Mouse (Mus musculus) gastrocnemius, postnatal 25 days (tissue): ENCODE results near the gene Frmd3. TPM values are rescaled to one million over a fixed set of nuclear protein-coding genes. Genes with fewer than 3 reads are reported as not detected.
"Not testable (repeated sequence)": the region's sequence is repeated elsewhere in the genome, so short reads cannot be mapped to it uniquely, and the experiment has no call there.

Experiments
- DNase-seq: peaks from one replicate; pipeline ENCODE4 v3.0.0; 2022
- long read RNA-seq, 2 experiments: library from polyadenylated mRNA; stranded (forward); transcript quantifications; one replicate each; pipeline ENCODE4 v2.0.0; 2021
- total RNA-seq, 2 experiments: library from RNA; stranded (reverse); gene quantifications; 1 replicate in 1 of 2; 2 replicates in 1 of 2; pipeline ENCODE4 v1.2.3; 2021

The Frmd3 gene
- total RNA-seq, result under 1 TPM; 0.56 to 0.61 TPM
- long read RNA-seq, experiment 1, result 0 reads
- long read RNA-seq, experiment 2, result 0 reads

- DNase-seq, result peak; percentile 28
Observed at GRCm38 (mm10) chr4:74013211-74014047, at the start of gene Frmd3. Gene Frmd3 (plus strand): TSS chr4:74013442.

- peak; percentile 11 for DNase-seq
Observed at GRCm38 (mm10) chr4:73980454-73980853, 32.8 kb upstream of the Frmd3 start.

GRCm38 (mm10) chr4:74012277-74012676 lies 965 bp upstream of the Frmd3 start:
- DNase-seq, result no peak

GRCm38 (mm10) chr4:74012700-74013099 lies 542 bp upstream of the Frmd3 start:
- DNase-seq, result no peak

- no peak for DNase-seq
Observed at GRCm38 (mm10) chr4:74014048-74014500, 832 bp downstream of the Frmd3 start.

GRCm38 (mm10) chr4:74020084-74020483 lies 6.8 kb downstream of the Frmd3 start:
- DNase-seq, result no peak

GRCm38 (mm10) chr4:74043226-74043625 lies 30.0 kb downstream of the Frmd3 start:
- DNase-seq, result no peak

- DNase-seq, result no peak
Observed at GRCm38 (mm10) chr4:74051692-74052091, 38.5 kb downstream of the Frmd3 start.

GRCm38 (mm10) chr4:74076727-74077126 lies 63.5 kb downstream of the Frmd3 start:
- DNase-seq, result no peak

GRCm38 (mm10) chr4:74110816-74111215 lies 97.6 kb downstream of the Frmd3 start:
- no peak for DNase-seq

- DNase-seq, result no peak
Observed at GRCm38 (mm10) chr4:74191528-74191927, 178.3 kb downstream of the Frmd3 start.

GRCm38 (mm10) chr4:74201281-74201811 lies 188.1 kb downstream of the Frmd3 start:
- DNase-seq, result no peak

GRCm38 (mm10) chr4:74221780-74222179 lies 208.5 kb downstream of the Frmd3 start:
- DNase-seq, result not testable (repeated sequence)

GRCm38 (mm10) chr4:74222360-74222759 lies 209.1 kb downstream of the Frmd3 start:
- DNase-seq, result no peak

GRCm38 (mm10) chr4:74224210-74224609 lies 211.0 kb downstream of the Frmd3 start:
- DNase-seq, result no peak

GRCm38 (mm10) chr4:74230994-74231393 lies 217.8 kb downstream of the Frmd3 start:
- DNase-seq, result no peak

- DNase-seq, result no peak
Observed at GRCm38 (mm10) chr4:74231405-74231804, 218.2 kb downstream of the Frmd3 start.

- no peak for DNase-seq
Observed at GRCm38 (mm10) chr4:74233534-74233933, 220.3 kb downstream of the Frmd3 start.

- no peak for DNase-seq
Observed at GRCm38 (mm10) chr4:74242176-74242575, 228.9 kb downstream of the Frmd3 start, which contains the start of gene Kdm4c. Gene Kdm4c (plus strand): TSS chr4:74242497.
